ENCODE assay signal across 1 mouse cellular context in genomic region chr5:123027436-123027835, GRCm38 (mm10).
A peak's percentile ranks its signal among the peaks of the same experiment; 100 is the strongest.
TF ChIP-seq lines count a peak whose summit lies in the region.

No protein-coding gene starts in this region.

TF ChIP-seq in MEL, 35 proteins besides CTCF, POLR2A, EP300 and RAD21:
- TF ChIP-seq TAL1 (IDR thresholded peaks at IDR 0.05; ENCODE audit: low read length) (peak; percentile 50), MAFK (IDR thresholded peaks at IDR 0.05; ENCODE audit: borderline replicate concordance, low read depth, low read length) (peak; percentile 89; the same call in 1 of the 2 replicates), ZNF384 (IDR thresholded peaks at IDR 0.05; ENCODE audit: low read depth, low read length) (no peak), RCOR1 (IDR thresholded peaks at IDR 0.05; ENCODE audit: low read depth, low read length) (peak; percentile 13; the same call in 1 of the 2 replicates), UBTF (IDR thresholded peaks at IDR 0.05; ENCODE audit: borderline replicate concordance, insufficient read depth, low read depth, low read length) (no peak), TCF12 (IDR thresholded peaks at IDR 0.05; ENCODE audit: low read depth, low read length) (0 out of 2 replicates have a peak, but pooled peaks have one; percentile 15), ETS1 (IDR thresholded peaks at IDR 0.05; ENCODE audit: low read depth, low read length) (0 out of 2 replicates have a peak, but pooled peaks have one; percentile 23)
